Comparison of ENCODE assay signal across 8 mouse cellular contexts in genomic region chr11:88717016-88717643, GRCm38 (mm10). TPM values are rescaled to one million over a fixed set of nuclear protein-coding genes. Genes with fewer than 3 reads are reported as not detected.
DNase-seq lines count a peak whose midpoint lies in the region; ATAC-seq and TF ChIP-seq lines count a peak whose summit lies in the region.

No protein-coding gene starts in this region.

- WGBS in lung, postnatal 0 days, result under 1% methylated on average over 19 of the region's 19 CpGs
- under 1% methylated on average over 19 of the region's 19 CpGs for WGBS in embryonic facial prominence, embryonic 15.5 days
- under 1% methylated on average over 19 of the region's 19 CpGs for WGBS in limb, embryonic 10.5 days
- WGBS in olfactory bulb, adult 2 months, result under 1% methylated on average over 19 of the region's 19 CpGs

- 0 out of 2 replicates have a peak, but pooled peaks cover 2% of the 10 kb centered on the region for H3K36me3 ChIP-seq in lung, postnatal 0 days (ENCODE audit: insufficient read depth, low read length)
- 0 out of 2 replicates have a peak, but pooled peaks cover 4% of the 10 kb centered on the region for H3K36me3 ChIP-seq in embryonic facial prominence, embryonic 15.5 days
- peaks cover 30% of the 10 kb centered on the region for H3K36me3 ChIP-seq in limb, embryonic 10.5 days

- DNase-seq in lung, postnatal 0 days (ENCODE audit: low spot score), result peak; percentile 6
- DNase-seq in lung, postnatal 10 days, result no peak
- no peak for DNase-seq in limb, embryonic 10.5 days (ENCODE audit: low spot score)
- no peak for DNase-seq in spleen, postnatal 36 days (ENCODE audit: low spot score in 2 of 2)
- no peak for DNase-seq in left cerebral cortex, adult 9 months (ENCODE audit: low spot score in 2 of 2)
- no peak for DNase-seq in adrenal gland, postnatal 14 days

- no peaks in the 10 kb centered on the region for H3K27me3 ChIP-seq in lung, postnatal 0 days (replicated peaks; ENCODE audit: insufficient read depth, low read length)
- H3K27me3 ChIP-seq in embryonic facial prominence, embryonic 15.5 days, result 0 out of 2 replicates have a peak, but pooled peaks cover 2% of the 10 kb centered on the region
- H3K27me3 ChIP-seq in limb, embryonic 10.5 days (ENCODE audit: low read depth, poor library complexity, severe bottlenecking), result 0 out of 2 replicates have a peak, but pooled peaks cover 6% of the 10 kb centered on the region

- H3K4me2 ChIP-seq in lung, postnatal 0 days (replicated peaks; ENCODE audit: low read depth, low read length), result peak overlapping the region; percentile 65
- H3K4me2 ChIP-seq in embryonic facial prominence, embryonic 15.5 days (replicated peaks), result peak overlapping the region; percentile 90

- H3K9ac ChIP-seq in lung, postnatal 0 days (replicated peaks; ENCODE audit: low read depth), result peak overlapping the region; percentile 94
- H3K9ac ChIP-seq in embryonic facial prominence, embryonic 15.5 days, result peak overlapping the region; percentile 97

- H3K4me1 ChIP-seq in lung, postnatal 0 days (ENCODE audit: insufficient read depth, low read depth, low read length), result peaks cover 10% of the 10 kb centered on the region; the same call in 1 of the 2 replicates
- H3K4me1 ChIP-seq in embryonic facial prominence, embryonic 15.5 days, result peaks cover 27% of the 10 kb centered on the region
- peaks cover 58% of the 10 kb centered on the region for H3K4me1 ChIP-seq in limb, embryonic 10.5 days
- peaks cover 16% of the 10 kb centered on the region for H3K4me1 ChIP-seq in olfactory bulb, adult 2 months (ENCODE audit: control insufficient read depth, insufficient read depth, low read length)

- H3K27ac ChIP-seq in lung, postnatal 0 days (ENCODE audit: low read length), result peak overlapping the region; percentile 96
- H3K27ac ChIP-seq in embryonic facial prominence, embryonic 15.5 days (replicated peaks), result peak overlapping the region; percentile 91
- H3K27ac ChIP-seq in limb, embryonic 10.5 days, result peak overlapping the region; percentile 99
- H3K27ac ChIP-seq in olfactory bulb, adult 2 months (ENCODE audit: insufficient read depth, low read depth, low read length), result peak overlapping the region; percentile 46; the same call in 1 of the 2 replicates

- peak overlapping the region; percentile 98 for H3K4me3 ChIP-seq in lung, postnatal 0 days (ENCODE audit: low read depth, low read length)
- peak overlapping the region; percentile 94 for H3K4me3 ChIP-seq in embryonic facial prominence, embryonic 15.5 days (replicated peaks)
- peak overlapping the region; percentile 99 for H3K4me3 ChIP-seq in limb, embryonic 10.5 days
- peak overlapping the region; percentile 81 for H3K4me3 ChIP-seq in olfactory bulb, adult 2 months (ENCODE audit: insufficient read depth, low read depth, low read length)

- TF ChIP-seq CTCF in lung, postnatal 0 days (IDR thresholded peaks at IDR 0.05), result no peak
- TF ChIP-seq CTCF in olfactory bulb, adult 2 months (IDR thresholded peaks at IDR 0.05; ENCODE audit: insufficient read depth, low read depth, low read length), result no peak

- no peak for ATAC-seq in lung, postnatal 0 days
- ATAC-seq in embryonic facial prominence, embryonic 15.5 days (ENCODE audit: insufficient number of reproducible peaks, low FRiP score, low TSS enrichment, low read depth), result no peak

- no peak for TF ChIP-seq POLR2A in olfactory bulb, adult 2 months (IDR thresholded peaks at IDR 0.05; ENCODE audit: insufficient read depth, low read depth, low read length)

- TF ChIP-seq EP300 in lung, postnatal 0 days (IDR thresholded peaks at IDR 0.05), result no peak

- H3K9me3 ChIP-seq in lung, postnatal 0 days (ENCODE audit: low read length), result no peaks in the 10 kb centered on the region
- no peaks in the 10 kb centered on the region for H3K9me3 ChIP-seq in embryonic facial prominence, embryonic 15.5 days (replicated peaks)
- no peaks in the 10 kb centered on the region for H3K9me3 ChIP-seq in limb, embryonic 10.5 days (replicated peaks)

RNA-seq across cellular contexts. Expression of gene Msi2, which starts 1.2 kb away (rescaled TPM):
- polyA plus RNA-seq in lung, postnatal 0 days (2015; fragmentation: Nextera tagmentation; extraction: Ambion mirVana), result 12.6 and 13.3 TPM in 2 replicates
- 18.3 and 19.7 TPM in 2 replicates for polyA plus RNA-seq in embryonic facial prominence, embryonic 15.5 days (2015; fragmentation: Nextera tagmentation; extraction: Ambion mirVana)
- 16.8 and 18.1 TPM in 2 replicates for polyA plus RNA-seq in limb, embryonic 10.5 days (2016; fragmentation: Nextera tagmentation; extraction: Ambion mirVana)
- 78.5 and 158 TPM in 2 replicates for polyA plus RNA-seq in olfactory bulb, adult 2 months (2012; ENCODE audit: insufficient read depth, insufficient read length, low replicate concordance, missing spikeins)
- 181 and 193 TPM in 2 replicates for total RNA-seq in adrenal gland, postnatal 14 days (2021)

Comparison
In these comparisons a context has a peak if more than half of its experiments do, and no peak if none do; other contexts are left out.
1. H3K27ac ChIP-seq: peak in every context shown above with its lines; median percentile 99 in limb, embryonic 10.5 days; 96 in lung, postnatal 0 days; 91 in embryonic facial prominence, embryonic 15.5 days; 46 in olfactory bulb, adult 2 months.